Mouse (Mus musculus): ENCODE data around the gene Igsf9. TPM values are rescaled to one million over a fixed set of nuclear protein-coding genes. Genes with fewer than 3 reads are reported as not detected.

Gene Igsf9
- polyA plus RNA-seq, 1 experiment from 2014 or later, result 12.0 TPM

DNA sequence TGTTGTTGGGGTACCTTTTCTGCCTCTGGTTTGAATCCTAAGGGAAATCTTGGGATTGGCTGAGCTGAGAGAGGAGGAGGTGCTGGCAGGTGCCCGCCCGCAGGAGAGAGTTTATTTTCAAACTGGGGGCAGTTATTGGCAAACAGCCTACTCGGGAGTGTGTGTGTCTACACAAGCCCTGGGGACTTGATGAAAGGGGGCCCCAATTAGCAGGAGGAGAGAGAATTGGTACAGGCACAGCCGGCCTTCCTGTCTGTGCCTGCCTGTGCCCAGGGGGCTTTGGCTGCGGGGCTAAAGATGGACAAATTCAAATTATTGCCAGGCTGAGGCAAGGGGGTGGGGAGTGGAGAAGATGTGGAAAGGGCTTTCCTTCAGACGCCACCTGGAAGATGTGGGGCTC, 4.2 kb downstream of the Igsf9 start:
- Histone ChIP-seq H3K4me2 (no peak overlapping the region), H3K9ac (ENCODE audit: low read depth, low read length) (no peak overlapping the region), H3K9me3 (replicated peaks; ENCODE audit: control insufficient read depth, low read length) (no peaks in the 10 kb centered on the region), H3K4me1 (ENCODE audit: control insufficient read depth, insufficient read depth, low read length) (peaks cover 15% of the 10 kb centered on the region), H3K27ac (ENCODE audit: low read depth, low read length) (no peak overlapping the region), H3K4me3 (ENCODE audit: low read depth, low read length) (no peak overlapping the region), H3K36me3 (ENCODE audit: control insufficient read depth, insufficient read depth, low read length) (no peaks in the 10 kb centered on the region), H3K27me3 (ENCODE audit: control insufficient read depth, insufficient read depth, low read length) (no peaks in the 10 kb centered on the region)
- 69% methylated on average over 6 of the region's 6 CpGs for WGBS (ENCODE audit: insufficient replicate concordance)
- no peak for ATAC-seq (replicated peaks; ENCODE audit: insufficient number of reproducible peaks, low FRiP score, low TSS enrichment)

DNA sequence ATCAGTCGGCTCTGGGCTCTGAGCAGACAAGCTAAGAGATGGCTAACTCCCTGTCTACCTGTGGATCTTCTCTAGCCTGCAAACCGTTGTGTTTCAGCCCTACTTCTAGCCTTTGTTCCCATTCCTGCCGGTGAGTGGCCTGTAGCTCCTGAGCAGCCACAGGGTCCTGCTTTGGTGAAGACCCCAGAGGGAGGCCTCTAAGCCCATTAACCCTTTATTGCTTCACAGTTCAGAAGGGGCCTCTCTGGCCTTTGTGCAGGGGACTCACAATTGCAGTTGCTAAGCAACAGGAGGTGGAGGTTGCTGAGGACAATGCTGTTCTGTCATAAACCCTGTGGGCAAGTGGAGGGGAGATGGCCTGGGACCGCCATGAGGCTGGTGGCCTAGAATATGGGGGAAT, 4.6 kb downstream of the Igsf9 start:
- ATAC-seq (replicated peaks; ENCODE audit: insufficient number of reproducible peaks, low FRiP score, low TSS enrichment), result no peak
- H3K4me1 ChIP-seq (ENCODE audit: control insufficient read depth, insufficient read depth, low read length), result peaks cover 15% of the 10 kb centered on the region
- no peak overlapping the region for H3K4me3 ChIP-seq (ENCODE audit: low read depth, low read length)
- no peak overlapping the region for H3K9ac ChIP-seq (ENCODE audit: low read depth, low read length)
- H3K9me3 ChIP-seq (replicated peaks; ENCODE audit: control insufficient read depth, low read length), result no peaks in the 10 kb centered on the region
- H3K27ac ChIP-seq (ENCODE audit: low read depth, low read length), result no peak overlapping the region
- H3K36me3 ChIP-seq (ENCODE audit: control insufficient read depth, insufficient read depth, low read length), result no peaks in the 10 kb centered on the region
- 58% methylated on average over 4 of the region's 4 CpGs for WGBS (ENCODE audit: insufficient replicate concordance)
- H3K27me3 ChIP-seq (ENCODE audit: control insufficient read depth, insufficient read depth, low read length), result no peaks in the 10 kb centered on the region
- H3K4me2 ChIP-seq, result no peak overlapping the region

DNA sequence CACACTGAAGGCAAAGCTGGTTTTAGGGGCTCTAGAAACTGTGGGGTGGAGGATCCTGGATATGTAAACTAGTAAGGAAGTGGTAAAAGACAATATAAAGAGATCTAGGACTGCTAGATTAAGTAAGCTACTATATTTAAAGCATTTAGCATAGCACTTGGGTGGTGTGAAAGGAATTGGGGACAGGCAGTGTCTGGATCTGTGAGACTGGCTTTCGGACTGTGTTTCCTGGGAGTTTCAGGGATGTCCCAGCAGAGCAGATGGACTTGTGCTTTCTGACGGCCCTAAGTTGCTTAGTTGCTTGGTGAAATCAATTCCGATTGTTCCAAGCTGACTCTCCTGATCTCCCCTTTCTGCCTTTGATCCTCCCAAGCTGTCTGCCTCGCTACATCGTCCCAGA, 5.1 kb downstream of the Igsf9 start:
- Histone ChIP-seq H3K4me1 (ENCODE audit: control insufficient read depth, insufficient read depth, low read length) (peaks cover 15% of the 10 kb centered on the region), H3K27ac (ENCODE audit: low read depth, low read length) (no peak overlapping the region), H3K27me3 (ENCODE audit: control insufficient read depth, insufficient read depth, low read length) (no peaks in the 10 kb centered on the region), H3K4me3 (ENCODE audit: low read depth, low read length) (no peak overlapping the region), H3K36me3 (ENCODE audit: control insufficient read depth, insufficient read depth, low read length) (no peaks in the 10 kb centered on the region), H3K9me3 (replicated peaks; ENCODE audit: control insufficient read depth, low read length) (no peaks in the 10 kb centered on the region), H3K9ac (ENCODE audit: low read depth, low read length) (no peak overlapping the region), H3K4me2 (no peak overlapping the region)
- 81% methylated on average over 5 of the region's 5 CpGs for WGBS (ENCODE audit: insufficient replicate concordance)
- ATAC-seq (replicated peaks; ENCODE audit: insufficient number of reproducible peaks, low FRiP score, low TSS enrichment), result no peak

DNA sequence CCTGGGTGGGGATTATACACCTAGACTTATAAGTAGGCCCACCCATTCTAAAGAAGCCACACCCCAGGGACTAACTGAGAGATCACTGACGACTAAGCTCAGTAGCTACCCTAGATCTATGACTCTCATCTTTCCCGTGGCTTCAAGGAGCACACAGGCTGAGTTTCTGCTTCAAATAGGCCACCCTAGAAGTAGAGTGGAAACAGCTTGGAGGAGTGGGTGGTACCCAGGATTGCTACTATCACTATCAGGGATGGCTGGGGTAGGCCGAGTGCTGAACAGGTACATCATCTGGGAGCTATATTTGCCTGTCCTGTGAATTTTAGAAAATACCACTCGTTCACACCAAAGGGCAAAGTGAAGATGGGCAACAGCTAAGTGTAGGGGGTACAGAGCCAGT, 6.3 kb downstream of the Igsf9 start:
- H3K4me3 ChIP-seq (ENCODE audit: low read depth, low read length), result no peak overlapping the region
- H3K9ac ChIP-seq (ENCODE audit: low read depth, low read length), result no peak overlapping the region
- WGBS (ENCODE audit: insufficient replicate concordance), result 75% methylated on average over 4 of the region's 4 CpGs
- no peak for ATAC-seq (replicated peaks; ENCODE audit: insufficient number of reproducible peaks, low FRiP score, low TSS enrichment)
- H3K27ac ChIP-seq (ENCODE audit: low read depth, low read length), result no peak overlapping the region
- peaks cover 10% of the 10 kb centered on the region for H3K4me1 ChIP-seq (ENCODE audit: control insufficient read depth, insufficient read depth, low read length)
- no peaks in the 10 kb centered on the region for H3K27me3 ChIP-seq (ENCODE audit: control insufficient read depth, insufficient read depth, low read length)
- no peak overlapping the region for H3K4me2 ChIP-seq
- no peaks in the 10 kb centered on the region for H3K9me3 ChIP-seq (replicated peaks; ENCODE audit: control insufficient read depth, low read length)
- H3K36me3 ChIP-seq (ENCODE audit: control insufficient read depth, insufficient read depth, low read length), result no peaks in the 10 kb centered on the region

DNA sequence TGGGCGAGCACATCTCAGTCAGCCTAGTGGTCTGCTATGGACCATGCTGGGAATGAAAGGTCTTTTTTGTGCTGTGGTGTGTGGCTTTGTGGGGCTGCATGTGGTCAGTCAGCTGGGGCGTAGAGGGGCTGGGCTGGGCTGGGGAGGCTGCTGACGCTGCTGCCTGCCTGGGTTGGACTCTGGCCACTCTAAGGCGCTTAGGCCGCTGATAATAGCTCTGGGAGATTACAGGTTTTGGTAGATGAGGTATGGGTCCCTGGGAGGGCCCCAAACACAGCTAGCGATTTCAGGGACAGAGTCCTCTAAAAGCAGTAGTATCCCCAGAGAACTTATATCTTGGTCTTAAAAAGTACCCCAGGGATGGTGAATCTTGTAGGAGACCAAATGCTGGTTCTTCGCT, 7.2 kb downstream of the Igsf9 start:
- Histone ChIP-seq H3K4me3 (ENCODE audit: low read depth, low read length) (no peak overlapping the region), H3K4me1 (ENCODE audit: control insufficient read depth, insufficient read depth, low read length) (peaks cover 8% of the 10 kb centered on the region), H3K4me2 (no peak overlapping the region), H3K36me3 (ENCODE audit: control insufficient read depth, insufficient read depth, low read length) (peaks cover 2% of the 10 kb centered on the region; the same call in 1 of the 2 replicates), H3K9ac (ENCODE audit: low read depth, low read length) (no peak overlapping the region), H3K27ac (ENCODE audit: low read depth, low read length) (no peak overlapping the region), H3K27me3 (ENCODE audit: control insufficient read depth, insufficient read depth, low read length) (no peaks in the 10 kb centered on the region), H3K9me3 (replicated peaks; ENCODE audit: control insufficient read depth, low read length) (no peaks in the 10 kb centered on the region)
- ATAC-seq (replicated peaks; ENCODE audit: insufficient number of reproducible peaks, low FRiP score, low TSS enrichment), result no peak
- WGBS (ENCODE audit: insufficient replicate concordance), result 60% methylated on average over 7 of the region's 7 CpGs

DNA sequence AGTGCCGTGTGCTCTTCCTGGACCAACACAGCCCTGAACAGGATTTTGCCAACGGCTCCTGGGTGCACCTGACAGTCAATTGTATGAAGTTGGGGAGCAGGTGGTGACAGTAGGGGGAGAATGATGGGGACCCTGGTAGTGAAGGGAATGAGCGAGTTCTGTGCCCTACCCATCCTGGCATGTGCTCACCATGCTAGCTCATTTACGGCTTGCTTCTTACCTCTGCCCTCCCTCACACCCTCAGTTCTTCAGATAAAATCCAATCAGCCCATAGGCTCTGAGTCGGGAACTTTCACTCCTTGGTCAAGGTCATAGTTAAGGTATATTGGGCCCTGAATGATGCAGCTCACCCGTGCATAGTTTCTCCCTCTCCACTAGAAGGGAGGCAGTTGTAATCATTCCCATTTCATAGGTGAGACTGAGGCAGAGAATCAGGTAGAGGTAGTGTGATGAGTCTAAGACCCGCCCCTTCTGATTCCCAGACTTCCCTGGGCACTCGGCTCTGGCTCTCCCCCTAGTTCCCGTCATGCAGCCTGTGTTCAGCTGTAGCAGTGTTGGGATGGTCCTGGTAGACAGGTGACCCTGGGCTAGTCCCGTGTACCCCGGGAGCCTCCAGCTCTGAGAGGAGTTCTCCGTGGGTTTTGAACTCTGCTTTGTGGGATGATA, 8.1 kb downstream of the Igsf9 start:
- Histone ChIP-seq H3K9me3 (replicated peaks; ENCODE audit: control insufficient read depth, low read length) (no peaks in the 10 kb centered on the region), H3K9ac (ENCODE audit: low read depth, low read length) (no peak overlapping the region), H3K36me3 (ENCODE audit: control insufficient read depth, insufficient read depth, low read length) (peaks cover 2% of the 10 kb centered on the region; the same call in 1 of the 2 replicates), H3K4me3 (ENCODE audit: low read depth, low read length) (peak overlapping the region; percentile 36), H3K4me2 (peak overlapping the region; percentile 58), H3K4me1 (ENCODE audit: control insufficient read depth, insufficient read depth, low read length) (peaks cover 8% of the 10 kb centered on the region), H3K27ac (ENCODE audit: low read depth, low read length) (no peak overlapping the region), H3K27me3 (ENCODE audit: control insufficient read depth, insufficient read depth, low read length) (no peaks in the 10 kb centered on the region)
- WGBS (ENCODE audit: insufficient replicate concordance), result 52% methylated on average over 12 of the region's 12 CpGs
- ATAC-seq (replicated peaks; ENCODE audit: insufficient number of reproducible peaks, low FRiP score, low TSS enrichment), result no peak

DNA sequence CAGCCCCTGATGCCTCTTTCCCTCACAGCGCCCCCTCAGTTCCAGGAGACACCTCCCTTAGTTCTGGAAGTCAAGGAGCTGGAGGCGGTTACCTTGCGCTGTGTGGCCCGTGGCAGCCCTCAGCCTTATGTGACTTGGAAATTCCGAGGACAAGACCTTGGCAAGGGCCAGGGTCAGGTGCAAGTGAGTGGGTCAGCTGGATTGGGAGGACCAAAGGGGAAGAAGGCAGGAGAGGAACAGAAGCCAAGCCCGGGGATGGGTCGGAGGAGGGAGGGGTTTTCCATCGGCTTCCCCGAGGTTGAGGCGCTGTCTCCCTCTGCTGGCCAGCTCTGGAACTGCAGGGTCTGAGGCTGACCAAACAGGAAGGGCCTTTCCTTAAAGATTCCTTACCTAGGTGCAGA, 8.7 kb downstream of the Igsf9 start:
- H3K4me1 ChIP-seq (ENCODE audit: control insufficient read depth, insufficient read depth, low read length), result peaks cover 8% of the 10 kb centered on the region
- no peak overlapping the region for H3K9ac ChIP-seq (ENCODE audit: low read depth, low read length)
- WGBS (ENCODE audit: insufficient replicate concordance), result 5% methylated on average over 10 of the region's 10 CpGs
- H3K36me3 ChIP-seq (ENCODE audit: control insufficient read depth, insufficient read depth, low read length), result peaks cover 2% of the 10 kb centered on the region; the same call in 1 of the 2 replicates
- H3K27ac ChIP-seq (ENCODE audit: low read depth, low read length), result no peak overlapping the region
- H3K27me3 ChIP-seq (ENCODE audit: control insufficient read depth, insufficient read depth, low read length), result 0 out of 2 replicates have a peak, but pooled peaks cover 2% of the 10 kb centered on the region
- no peaks in the 10 kb centered on the region for H3K9me3 ChIP-seq (replicated peaks; ENCODE audit: control insufficient read depth, low read length)
- peak overlapping the region; percentile 36 for H3K4me3 ChIP-seq (ENCODE audit: low read depth, low read length)
- peak; percentile 24; the same call in 1 of the 2 replicates for ATAC-seq (replicated peaks; ENCODE audit: insufficient number of reproducible peaks, low FRiP score, low TSS enrichment)
- H3K4me2 ChIP-seq, result peak overlapping the region; percentile 58

DNA sequence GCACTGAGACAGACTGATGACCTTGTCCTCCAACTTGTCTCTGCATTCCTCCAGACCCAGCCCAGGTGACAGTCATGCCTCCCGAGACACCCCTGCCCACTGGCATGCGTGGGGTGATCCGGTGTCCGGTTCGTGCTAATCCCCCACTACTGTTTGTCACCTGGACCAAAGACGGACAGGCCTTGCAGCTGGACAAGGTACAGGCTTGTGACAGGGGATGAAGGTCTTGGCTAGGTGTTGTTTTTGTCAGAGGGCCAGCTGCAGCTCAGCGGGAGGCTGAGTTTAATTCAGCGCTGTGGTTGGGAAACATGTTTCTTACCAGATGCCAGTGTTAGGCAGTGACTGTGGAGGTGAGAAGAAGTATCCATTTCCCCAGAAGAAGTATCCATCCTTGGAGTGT, 10.5 kb downstream of the Igsf9 start:
- peaks cover 5% of the 10 kb centered on the region; the same call in 1 of the 2 replicates for H3K27me3 ChIP-seq (ENCODE audit: control insufficient read depth, insufficient read depth, low read length)
- WGBS (ENCODE audit: insufficient replicate concordance), result 85% methylated on average over 8 of the region's 8 CpGs
- H3K4me1 ChIP-seq (ENCODE audit: control insufficient read depth, insufficient read depth, low read length), result peaks cover 5% of the 10 kb centered on the region
- no peak overlapping the region for H3K4me2 ChIP-seq
- H3K9ac ChIP-seq (ENCODE audit: low read depth, low read length), result no peak overlapping the region
- no peak overlapping the region for H3K4me3 ChIP-seq (ENCODE audit: low read depth, low read length)
- no peaks in the 10 kb centered on the region for H3K9me3 ChIP-seq (replicated peaks; ENCODE audit: control insufficient read depth, low read length)
- peaks cover 2% of the 10 kb centered on the region; the same call in 1 of the 2 replicates for H3K36me3 ChIP-seq (ENCODE audit: control insufficient read depth, insufficient read depth, low read length)
- no peak overlapping the region for H3K27ac ChIP-seq (ENCODE audit: low read depth, low read length)
- no peak for ATAC-seq (replicated peaks; ENCODE audit: insufficient number of reproducible peaks, low FRiP score, low TSS enrichment)

DNA sequence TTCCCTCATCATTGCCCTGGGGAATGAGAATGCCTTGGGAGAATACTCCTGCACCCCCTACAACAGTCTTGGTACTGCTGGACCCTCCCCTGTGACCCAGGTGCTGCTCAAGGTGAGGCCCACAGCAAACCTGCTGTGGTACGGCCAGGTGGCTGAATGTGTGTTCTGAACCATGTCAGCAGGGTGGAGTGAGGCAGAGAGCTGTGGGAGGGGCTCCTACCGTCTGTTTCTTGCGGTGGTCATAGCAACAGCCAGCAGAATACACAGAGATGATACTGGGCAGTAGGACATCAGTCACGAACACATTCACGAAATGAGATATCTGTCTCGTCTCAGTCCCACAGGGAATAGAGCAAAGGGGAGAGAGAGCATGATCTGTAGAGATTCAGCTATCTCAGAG, 11.9 kb downstream of the Igsf9 start:
- WGBS (ENCODE audit: insufficient replicate concordance), result 54% methylated on average over 6 of the region's 6 CpGs
- ATAC-seq (replicated peaks; ENCODE audit: insufficient number of reproducible peaks, low FRiP score, low TSS enrichment), result no peak
- H3K27me3 ChIP-seq (ENCODE audit: control insufficient read depth, insufficient read depth, low read length), result peaks cover 5% of the 10 kb centered on the region; the same call in 1 of the 2 replicates

More for the DNA sequence above, 11.9 kb downstream of the Igsf9 start:
- Histone ChIP-seq H3K4me3 (ENCODE audit: low read depth, low read length) (no peak overlapping the region), H3K4me1 (ENCODE audit: control insufficient read depth, insufficient read depth, low read length) (peaks cover 10% of the 10 kb centered on the region), H3K4me2 (no peak overlapping the region), H3K9me3 (replicated peaks; ENCODE audit: control insufficient read depth, low read length) (no peaks in the 10 kb centered on the region), H3K36me3 (ENCODE audit: control insufficient read depth, insufficient read depth, low read length) (peaks cover 2% of the 10 kb centered on the region; the same call in 1 of the 2 replicates), H3K27ac (ENCODE audit: low read depth, low read length) (no peak overlapping the region), H3K9ac (ENCODE audit: low read depth, low read length) (no peak overlapping the region)

Data from heart, embryonic 11.5 days (tissue).